Mouse (Mus musculus) limb, embryonic 12.5 days (tissue): ENCODE measurements around the gene Zfp52. TPM values are rescaled to one million over a fixed set of nuclear protein-coding genes. Genes with fewer than 3 reads are reported as not detected.
A peak's percentile ranks its signal among the peaks of the same experiment; 100 is the strongest.

Experiments used
- ATAC-seq: fragments of 200-750 bp; cut with Nextera tagmentation; 2 replicates; pipeline ENCODE4 v1.8.0; 2017; ENCODE audit warnings: low read depth, moderate TSS enrichment; ENCODE audit not compliant: insufficient number of reproducible peaks, insufficient read depth, low FRiP score, low TSS enrichment
- H3K27ac ChIP-seq: fragments of 300-500 bp; sonication (generic); 2 replicates; pipeline ENCODE4 v1.5.1; 2016; ENCODE audit warnings: mild to moderate bottlenecking, moderate library complexity
- H3K27me3 ChIP-seq: fragments of 300-500 bp; sonication (generic); 2 replicates; pipeline ENCODE4 v1.6.1; 2016; ENCODE audit warnings: mild to moderate bottlenecking, moderate library complexity
- H3K36me3 ChIP-seq: fragments of 300-500 bp; sonication (generic); 2 replicates; pipeline ENCODE4 v1.6.1; 2016; ENCODE audit warnings: mild to moderate bottlenecking, moderate library complexity
- H3K4me1 ChIP-seq: fragments of 300-500 bp; sonication (generic); replicated peaks from 2 replicates; pipeline ENCODE4 v1.6.1; 2016
- H3K4me2 ChIP-seq: fragments of 300-500 bp; sonication (generic); 2 replicates; pipeline ENCODE4 v1.6.1; 2016; ENCODE audit warnings: mild to moderate bottlenecking, moderate library complexity
- H3K4me3 ChIP-seq: fragments of 300-500 bp; sonication (generic); replicated peaks from 2 replicates; pipeline ENCODE4 v1.5.1; 2016; ENCODE audit warnings: mild to moderate bottlenecking
- H3K9ac ChIP-seq: fragments of 300-500 bp; sonication (generic); replicated peaks from 2 replicates; pipeline ENCODE4 v1.6.1; 2016; ENCODE audit warnings: mild to moderate bottlenecking, moderate library complexity
- H3K9me3 ChIP-seq: fragments of 300-500 bp; sonication (generic); 2 replicates; pipeline ENCODE4 v1.6.1; 2016; ENCODE audit warnings: mild to moderate bottlenecking, moderate library complexity
- WGBS: fragments of 180-500 bp; shearing (Covaris S2); methylation state at CpG from one replicate; pipeline ENCODE4 v1.1.7; 2016; 5-methylcytosine and 5-hydroxymethylcytosine counted together
- polyA plus RNA-seq: library from polyadenylated mRNA; unstranded; fragments of >200 nt; fragmentation: Nextera tagmentation; extraction: Ambion mirVana; gene quantifications from 2 replicates; pipeline ENCODE4 v1.2.1, GENCODE M21; 2016

Zfp52 gene
- polyA plus RNA-seq, 1 experiment from 2014 or later, result 3.2 TPM

DNA sequence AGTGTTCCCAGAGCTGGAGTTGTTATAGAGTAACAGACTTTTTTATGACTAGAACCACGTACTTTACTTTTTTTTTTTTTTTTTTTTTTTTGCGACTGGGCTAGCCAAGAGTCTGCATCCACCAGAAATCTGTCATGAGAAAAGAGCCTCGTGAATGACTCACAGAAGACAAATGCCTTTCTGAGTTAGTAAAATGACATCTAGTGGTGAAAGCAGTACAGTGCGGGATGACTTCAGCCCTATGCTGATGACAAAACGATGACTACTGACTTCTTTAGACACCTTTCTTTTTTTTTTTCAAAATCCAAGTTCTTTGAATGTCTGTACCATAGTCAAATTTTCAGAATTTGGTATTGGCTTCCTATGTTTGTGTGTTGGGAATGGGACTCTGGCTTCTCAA lies 30.9 kb downstream of the Zfp52 start:
- 10% methylated on average over 5 of the region's 5 CpGs for WGBS
- peak overlapping the region; percentile 61 for H3K4me3 ChIP-seq
- H3K9me3 ChIP-seq, result no peaks in the 10 kb centered on the region
- H3K36me3 ChIP-seq, result no peaks in the 10 kb centered on the region
- H3K27ac ChIP-seq, result peak overlapping the region; percentile 87
- peak overlapping the region; percentile 59 for H3K4me2 ChIP-seq
- H3K27me3 ChIP-seq, result no peaks in the 10 kb centered on the region
- H3K9ac ChIP-seq, result peak overlapping the region; percentile 68
- H3K4me1 ChIP-seq, result peaks cover 9% of the 10 kb centered on the region
- peak; percentile 60 for ATAC-seq

GRCm38 (mm10) chr17:21566728-21567349 lies 31.5 kb downstream of the Zfp52 start, which contains the start of gene Zfp948:
TSS of gene Zfp948 (plus strand) at chr17:21567008.
- H3K9me3 ChIP-seq, result no peaks in the 10 kb centered on the region
- H3K27ac ChIP-seq, result peak within 1 kb of the TSS; percentile 87
- H3K4me3 ChIP-seq, result peak within 1 kb of the TSS; percentile 61
- peak within 1 kb of the TSS; percentile 68 for H3K9ac ChIP-seq
- H3K4me1 ChIP-seq, result peaks cover 9% of the 10 kb centered on the region
- peak; percentile 92 for ATAC-seq
- no peaks in the 10 kb centered on the region for H3K27me3 ChIP-seq
- no peaks in the 10 kb centered on the region for H3K36me3 ChIP-seq
- under 1% methylated on average over 29 of the region's 29 CpGs for WGBS
- peak within 1 kb of the TSS; percentile 59 for H3K4me2 ChIP-seq

DNA sequence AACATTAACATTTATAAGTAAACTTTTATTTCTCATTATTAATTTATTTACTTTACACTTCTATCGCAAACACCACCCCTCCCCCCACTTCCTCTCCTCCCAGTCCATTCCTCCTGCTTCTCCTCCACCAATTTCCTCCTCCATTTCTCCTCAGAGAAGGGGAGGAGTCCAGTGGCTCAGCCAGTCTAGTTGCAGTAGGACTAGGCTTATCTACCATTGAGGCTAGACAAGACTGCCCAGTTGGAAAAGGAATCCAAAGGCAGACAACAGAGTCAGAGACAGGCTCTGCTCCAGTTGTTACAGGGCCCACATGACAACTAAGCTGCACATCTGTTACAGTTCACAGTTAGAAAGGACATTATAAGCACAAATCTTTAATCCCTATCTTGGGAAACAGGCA lies 32.4 kb downstream of the Zfp52 start:
- ATAC-seq, result no peak
- Histone ChIP-seq H3K9me3 (no peaks in the 10 kb centered on the region), H3K4me2 (peak overlapping the region; percentile 59), H3K36me3 (no peaks in the 10 kb centered on the region), H3K4me3 (peak overlapping the region; percentile 61; the same call in 1 of the 2 replicates), H3K4me1 (peaks cover 9% of the 10 kb centered on the region), H3K27ac (no peak overlapping the region), H3K9ac (no peak overlapping the region), H3K27me3 (no peaks in the 10 kb centered on the region)
- WGBS, result 42% methylated on average over 1 of the region's 1 CpGs

DNA sequence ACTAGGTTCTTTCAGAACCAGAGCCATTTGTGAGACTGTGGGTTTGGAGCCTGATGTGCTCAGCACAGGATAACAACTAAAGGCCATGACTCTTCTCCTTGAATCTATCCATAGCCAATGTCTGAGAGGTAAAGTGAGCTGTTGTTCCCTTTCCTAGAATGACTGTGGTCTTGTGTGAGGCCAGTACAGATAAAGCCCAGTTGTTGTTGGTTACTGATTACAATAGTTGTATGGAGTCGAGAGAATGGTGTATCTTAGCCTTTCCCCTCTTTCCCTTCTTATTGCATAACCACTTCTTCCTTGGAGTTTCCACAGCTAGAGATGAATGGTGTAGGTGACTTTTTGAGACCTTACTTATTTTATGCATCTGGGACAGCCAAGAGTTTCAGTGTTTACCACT lies 43.7 kb downstream of the Zfp52 start:
- 76% methylated on average over 1 of the region's 1 CpGs for whole genome bisulfite sequencing
- Histone ChIP-seq H3K4me3 (no peak overlapping the region), H3K36me3 (peaks cover 44% of the 10 kb centered on the region), H3K4me2 (no peak overlapping the region), H3K9me3 (no peaks in the 10 kb centered on the region), H3K27ac (no peak overlapping the region), H3K9ac (no peak overlapping the region), H3K4me1 (no peaks in the 10 kb centered on the region), H3K27me3 (no peaks in the 10 kb centered on the region)
- ATAC-seq, result no peak

DNA sequence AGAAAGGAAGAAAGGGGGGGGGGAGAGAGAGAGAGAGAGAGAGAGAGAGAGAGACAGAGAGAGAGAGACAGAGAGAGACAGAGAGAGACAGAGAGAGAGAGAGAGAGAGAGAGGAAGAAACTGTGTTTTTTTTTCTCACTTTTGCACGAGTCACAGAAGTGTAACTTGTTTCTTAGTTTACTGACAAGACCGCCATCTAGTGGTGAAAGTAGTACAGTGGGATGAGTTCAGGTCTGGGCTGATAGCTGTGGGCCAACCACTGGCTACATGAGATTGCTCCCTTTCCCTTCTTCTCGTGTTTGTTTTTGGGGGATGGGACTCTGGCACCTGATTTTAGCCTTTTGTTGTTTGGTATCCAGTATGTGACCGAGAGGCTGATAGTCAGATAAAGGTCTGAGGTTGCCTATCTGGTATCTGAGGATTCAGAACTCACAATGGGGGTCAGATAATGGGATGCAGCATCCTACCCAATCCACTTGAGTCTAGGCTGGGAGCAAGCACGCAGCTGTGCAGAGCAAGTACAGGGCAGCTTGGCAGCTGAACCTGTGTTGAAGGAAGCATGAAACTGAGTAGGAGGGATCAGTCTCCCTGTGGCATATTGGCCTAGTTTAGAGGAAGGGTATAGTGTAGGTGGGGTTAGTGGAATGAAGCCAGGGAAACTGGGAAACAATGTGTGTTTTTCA lies 44.3 kb downstream of the Zfp52 start:
- ATAC-seq, result 0 out of 2 replicates have a peak, but pooled peaks have one; percentile 52
- no peak overlapping the region for H3K4me2 ChIP-seq
- no peaks in the 10 kb centered on the region for H3K9me3 ChIP-seq
- H3K4me1 ChIP-seq, result no peaks in the 10 kb centered on the region
- no peak overlapping the region for H3K4me3 ChIP-seq
- H3K36me3 ChIP-seq, result peaks cover 42% of the 10 kb centered on the region
- H3K27ac ChIP-seq, result no peak overlapping the region
- H3K9ac ChIP-seq, result no peak overlapping the region
- H3K27me3 ChIP-seq, result no peaks in the 10 kb centered on the region
- WGBS, result 18% methylated on average over 5 of the region's 5 CpGs

DNA sequence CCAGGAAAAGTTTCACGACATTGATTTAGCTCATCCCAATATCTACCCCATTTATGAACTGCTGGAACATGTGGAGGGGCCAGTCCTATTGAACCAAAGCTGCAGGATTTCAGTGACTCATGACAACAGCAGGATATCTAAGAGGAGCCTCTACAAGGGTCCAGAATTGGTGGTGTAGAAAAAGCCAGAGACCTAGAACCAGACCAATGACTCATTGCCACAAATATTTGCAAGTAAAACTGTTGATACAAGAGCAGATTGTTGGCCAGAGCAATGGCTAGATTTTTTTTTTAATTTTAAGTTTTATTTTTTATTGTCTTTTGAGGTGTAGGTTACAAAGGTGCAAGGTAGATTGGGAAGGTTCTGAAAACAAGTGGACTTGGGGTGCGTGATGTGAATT lies 50.2 kb downstream of the Zfp52 start:
- H3K36me3 ChIP-seq, result peaks cover 60% of the 10 kb centered on the region
- no peak overlapping the region for H3K27ac ChIP-seq
- ATAC-seq, result no peak
- 93% methylated on average over 2 of the region's 2 CpGs for WGBS
- H3K4me1 ChIP-seq, result no peaks in the 10 kb centered on the region
- H3K9me3 ChIP-seq, result peaks cover 6% of the 10 kb centered on the region; the same call in 1 of the 2 replicates
- no peak overlapping the region for H3K4me2 ChIP-seq
- no peak overlapping the region for H3K9ac ChIP-seq
- no peak overlapping the region for H3K4me3 ChIP-seq
- no peaks in the 10 kb centered on the region for H3K27me3 ChIP-seq

Other genes starting within 250 kb of the Zfp52 start
- gene Vmn1r237, start 223.7 kb upstream of the Zfp52 start, polyA plus RNA-seq, result not detected in 2 replicates
- 3.1 TPM in 2 replicates for gene Zfp677, start 151.8 kb upstream of the Zfp52 start, polyA plus RNA-seq
- 2.4 and 2.8 TPM in 2 replicates for gene Zfp54, start 112.3 kb upstream of the Zfp52 start, polyA plus RNA-seq
- 15.4 and 16.3 TPM in 2 replicates for gene Zfp51, start 85.2 kb upstream of the Zfp52 start, polyA plus RNA-seq
- 9.6 TPM in 2 replicates for gene Zfp53, start 46.5 kb upstream of the Zfp52 start, polyA plus RNA-seq
- gene Zfp948, start 31.5 kb downstream of the Zfp52 start, polyA plus RNA-seq, result 12.2 and 13.5 TPM in 2 replicates
- 5.2 and 7.1 TPM in 2 replicates for gene Zfp983, start 115.1 kb downstream of the Zfp52 start, polyA plus RNA-seq
- 7.6 and 9.0 TPM in 2 replicates for gene Gm10226, start 156.3 kb downstream of the Zfp52 start, polyA plus RNA-seq
- gene Zfp760, start 172.2 kb downstream of the Zfp52 start, polyA plus RNA-seq, result 18.9 and 20.5 TPM in 2 replicates
- 10.3 and 10.9 TPM in 2 replicates for gene Zfp229, start 195.3 kb downstream of the Zfp52 start, polyA plus RNA-seq